Mouse (Mus musculus) left cerebral cortex, postnatal 25 days (tissue): ENCODE measurements around the gene Tgfbr2. TPM values are rescaled to one million over a fixed set of nuclear protein-coding genes. Genes with fewer than 3 reads are reported as not detected.

ENCODE experiments used
- DNase-seq, 2 experiments: peaks; one replicate each; pipeline ENCODE4 v3.0.0; 2022; ENCODE audit warnings: low spot score in 2 of 2, mixed read lengths in 1 of 2
- intact Hi-C: fragments of 180-260 bp; cut with DNase I; formaldehyde crosslinking; loops from one replicate; pipeline ENCODE4 v1.15.1; 2025
- total RNA-seq, 2 experiments: library from RNA; stranded (reverse); gene quantifications; 2 replicates each; pipeline ENCODE4 v1.2.3; 2021

Gene Tgfbr2
- total RNA-seq, 2 experiments from 2014 or later = 13.1 to 13.8 TPM

GRCm38 (mm10) chr9:116197491-116198170, 22.5 kb upstream of the Tgfbr2 start:
- intact Hi-C loops = no loop called here
- no peak for DNase-seq

- intact Hi-C loops = no loop called here
- DNase-seq = no peak
Observed at GRCm38 (mm10) chr9:116193889-116194450, 18.8 kb upstream of the Tgfbr2 start.

- no peak for DNase-seq
- intact Hi-C loops = no loop called here
Observed at GRCm38 (mm10) chr9:116193535-116193881, 18.3 kb upstream of the Tgfbr2 start.

GRCm38 (mm10) chr9:116192826-116193534, 17.8 kb upstream of the Tgfbr2 start:
- intact Hi-C loops = no loop called here
- DNase-seq = no peak

GRCm38 (mm10) chr9:116192253-116192652, 17.1 kb upstream of the Tgfbr2 start:
- no peak for DNase-seq
- intact Hi-C loops = no loop called here

GRCm38 (mm10) chr9:116189831-116190230, 14.7 kb upstream of the Tgfbr2 start:
- intact Hi-C loops = no loop called here
- no peak for DNase-seq

GRCm38 (mm10) chr9:116188952-116189666, 13.9 kb upstream of the Tgfbr2 start:
- no peak for DNase-seq
- intact Hi-C loops = no loop called here

- DNase-seq = no peak
- intact Hi-C loops = no loop called here
Observed at GRCm38 (mm10) chr9:116187181-116187731, 12.1 kb upstream of the Tgfbr2 start.

GRCm38 (mm10) chr9:116184903-116185302, 9.7 kb upstream of the Tgfbr2 start:
- DNase-seq = peak in 1 of 2 experiments; percentile 24

GRCm38 (mm10) chr9:116183035-116183434, 7.9 kb upstream of the Tgfbr2 start:
- intact Hi-C loops = no loop called here
- no peak for DNase-seq

More at GRCm38 (mm10) chr9:116184903-116185302, 9.7 kb upstream of the Tgfbr2 start:
- intact Hi-C loops = no loop called here

- intact Hi-C loops = no loop called here
- DNase-seq = no peak
Observed at GRCm38 (mm10) chr9:116181608-116182007, 6.4 kb upstream of the Tgfbr2 start.

- intact Hi-C loops = no loop called here
- peak in 1 of 2 experiments; percentile 23 for DNase-seq
Observed at GRCm38 (mm10) chr9:116178151-116178550, 3.0 kb upstream of the Tgfbr2 start.

GRCm38 (mm10) chr9:116177108-116177507, 1.9 kb upstream of the Tgfbr2 start:
- no peak for DNase-seq
- intact Hi-C loops = no loop called here

- DNase-seq = no peak
- intact Hi-C loops = no loop called here
Observed at GRCm38 (mm10) chr9:116175488-116176115, 442 bp upstream of the Tgfbr2 start.

GRCm38 (mm10) chr9:116173473-116174170, 1.5 kb downstream of the Tgfbr2 start:
- no peak for DNase-seq
- intact Hi-C loops = no loop called here

GRCm38 (mm10) chr9:116173059-116173458, 2.1 kb downstream of the Tgfbr2 start:
- intact Hi-C loops = no loop called here

GRCm38 (mm10) chr9:116169067-116169466, 6.1 kb downstream of the Tgfbr2 start:
- intact Hi-C loops = no loop called here
- no peak for DNase-seq

More at GRCm38 (mm10) chr9:116173059-116173458, 2.1 kb downstream of the Tgfbr2 start:
- DNase-seq = no peak

- intact Hi-C loops = no loop called here
Observed at GRCm38 (mm10) chr9:116167304-116167880, 7.8 kb downstream of the Tgfbr2 start.

GRCm38 (mm10) chr9:116166363-116166762, 8.8 kb downstream of the Tgfbr2 start:
- intact Hi-C loops = no loop called here
- no peak for DNase-seq

More at GRCm38 (mm10) chr9:116167304-116167880, 7.8 kb downstream of the Tgfbr2 start:
- no peak for DNase-seq
